Mouse (Mus musculus): ENCODE measurements at regions not wholly inside any gene's neighbourhood (a gene's known extent, or its start where the extent isn't known, plus 50 kb on each side); places are given as distances from the start of the nearest gene placed in this dataset.

GRCm38 (mm10) chr9:116332485-116333118, 157.4 kb upstream of the Tgfbr2 start:
- no peak for DNase-seq (ENCODE audit: low spot score in 2 of 2)

GRCm38 (mm10) chr9:116331406-116331805, 156.2 kb upstream of the Tgfbr2 start:
- DNase-seq (ENCODE audit: low spot score in 2 of 2) = no peak

GRCm38 (mm10) chr9:116330796-116331195, 155.6 kb upstream of the Tgfbr2 start:
- DNase-seq (ENCODE audit: low spot score in 2 of 2) = no peak

GRCm38 (mm10) chr9:116329147-116329546, 154.0 kb upstream of the Tgfbr2 start:
- DNase-seq (ENCODE audit: low spot score in 2 of 2) = no peak

GRCm38 (mm10) chr9:116328201-116328600, 153.0 kb upstream of the Tgfbr2 start:
- no peak for DNase-seq (ENCODE audit: low spot score in 2 of 2)

- DNase-seq (ENCODE audit: low spot score in 2 of 2) = no peak
These were observed 151.9 kb upstream of the Tgfbr2 start for GRCm38 (mm10) chr9:116327080-116327479.

GRCm38 (mm10) chr9:116324971-116325370, 149.8 kb upstream of the Tgfbr2 start:
- no peak for DNase-seq (ENCODE audit: low spot score in 2 of 2)

GRCm38 (mm10) chr9:116323871-116324721, 148.9 kb upstream of the Tgfbr2 start:
- no peak for DNase-seq (ENCODE audit: low spot score in 2 of 2)

GRCm38 (mm10) chr9:116321908-116322307, 146.7 kb upstream of the Tgfbr2 start:
- DNase-seq (ENCODE audit: low spot score in 2 of 2) = no peak

GRCm38 (mm10) chr9:116319421-116319820, 144.3 kb upstream of the Tgfbr2 start:
- no peak for DNase-seq (ENCODE audit: low spot score in 2 of 2)

- no peak for DNase-seq (ENCODE audit: low spot score in 2 of 2)
These were observed 141.5 kb upstream of the Tgfbr2 start for GRCm38 (mm10) chr9:116316582-116317095.

- DNase-seq (ENCODE audit: low spot score in 2 of 2) = no peak
These were observed 139.6 kb upstream of the Tgfbr2 start for GRCm38 (mm10) chr9:116314803-116315202.

GRCm38 (mm10) chr9:116313932-116314790, 139.0 kb upstream of the Tgfbr2 start:
- DNase-seq (ENCODE audit: low spot score in 2 of 2) = no peak

GRCm38 (mm10) chr9:116311364-116311763, 136.2 kb upstream of the Tgfbr2 start:
- DNase-seq (ENCODE audit: low spot score in 2 of 2) = no peak

- no peak for DNase-seq (ENCODE audit: low spot score in 2 of 2)
These were observed 126.4 kb upstream of the Tgfbr2 start for GRCm38 (mm10) chr9:116301602-116302001.

GRCm38 (mm10) chr9:116298791-116299190, 123.6 kb upstream of the Tgfbr2 start:
- no peak for DNase-seq (ENCODE audit: low spot score in 2 of 2)

GRCm38 (mm10) chr9:116296349-116296748, 121.2 kb upstream of the Tgfbr2 start:
- DNase-seq (ENCODE audit: low spot score in 2 of 2) = no peak

GRCm38 (mm10) chr9:116294073-116294472, 118.9 kb upstream of the Tgfbr2 start:
- DNase-seq (ENCODE audit: low spot score in 2 of 2) = no peak

- DNase-seq (ENCODE audit: low spot score in 2 of 2) = no peak
These were observed 118.0 kb upstream of the Tgfbr2 start for GRCm38 (mm10) chr9:116293110-116293509.

- no peak for DNase-seq (ENCODE audit: low spot score in 2 of 2)
These were observed 116.5 kb upstream of the Tgfbr2 start for GRCm38 (mm10) chr9:116291624-116292023.

GRCm38 (mm10) chr9:116290896-116291295, 115.7 kb upstream of the Tgfbr2 start:
- DNase-seq (ENCODE audit: low spot score in 2 of 2) = no peak

All from adrenal gland, adult 18-20 months (tissue).